Mouse (Mus musculus) MEL (cell line): ENCODE measurements around the gene Tmem179. TPM values are rescaled to one million over a fixed set of nuclear protein-coding genes. Genes with fewer than 3 reads are reported as not detected.

Experiments
- DNase-seq: peaks from one replicate; pipeline ENCODE4 v3.0.0; 2011; ENCODE audit warnings: low read depth, low spot score
- H3K27ac ChIP-seq: 2 replicates; pipeline ENCODE4 v1.5.1; 2012; ENCODE audit warnings: low read depth, mild to moderate bottlenecking, control low read depth, low read length, moderate library complexity; ENCODE audit not compliant: control insufficient read depth
- H3K27me3 ChIP-seq, 2 experiments: fragments of 150-350 bp in 1 of 2; sonication (generic) in 1 of 2; 2 replicates each; pipeline ENCODE4 v1.6.1; 2012; ENCODE audit warnings: low read length in 2 of 2, mild to moderate bottlenecking in 2 of 2, improper control_type of control experiment in 1 of 2, moderate library complexity in 1 of 2; ENCODE audit not compliant: insufficient read depth in 2 of 2, control insufficient read depth in 1 of 2
- H3K36me3 ChIP-seq, 2 experiments: 2 replicates each; pipeline ENCODE4 v1.6.1; 2012 to 2014; ENCODE audit warnings: low read length in 2 of 2, improper control_type of control experiment in 1 of 2, inconsistent platforms in 1 of 2, mild to moderate bottlenecking in 1 of 2; ENCODE audit not compliant: insufficient read depth in 2 of 2, control insufficient read depth in 1 of 2
- H3K4me1 ChIP-seq, 2 experiments: fragments of 150-350 bp in 1 of 2; sonication (generic) in 1 of 2; 2 replicates each; pipeline ENCODE4 v1.6.1; 2012; ENCODE audit warnings: low read length in 2 of 2, improper control_type of control experiment in 1 of 2, mild to moderate bottlenecking in 1 of 2; ENCODE audit not compliant: insufficient read depth in 2 of 2, control insufficient read depth in 1 of 2
- H3K4me3 ChIP-seq, 2 experiments: fragments of 150-350 bp in 1 of 2; sonication (generic) in 1 of 2; 2 replicates each; pipeline ENCODE4 v1.5.1; 2012; ENCODE audit warnings: low read depth in 2 of 2, low read length in 2 of 2, mild to moderate bottlenecking in 2 of 2, moderate library complexity in 2 of 2, control low read depth in 1 of 2, improper control_type of control experiment in 1 of 2; ENCODE audit not compliant: control insufficient read depth in 1 of 2, insufficient read depth in 1 of 2
- H3K79me2 ChIP-seq: 2 replicates; pipeline ENCODE4 v1.6.1; 2012; ENCODE audit warnings: mild to moderate bottlenecking, low read length, moderate library complexity; ENCODE audit not compliant: control insufficient read depth, poor library complexity, insufficient read depth
- H3K9ac ChIP-seq: 2 replicates; pipeline ENCODE4 v1.6.1; 2012; ENCODE audit warnings: low read depth, mild to moderate bottlenecking, control low read depth, low read length, moderate library complexity; ENCODE audit not compliant: control insufficient read depth, poor library complexity, severe bottlenecking
- H3K9me3 ChIP-seq: fragments of 150-350 bp; sonication (generic); replicated peaks from 2 replicates; pipeline ENCODE4 v1.6.1; 2012; ENCODE audit warnings: mild to moderate bottlenecking, low read length, improper control_type of control experiment, moderate library complexity; ENCODE audit not compliant: insufficient read depth
- CHD1 ChIP-seq: IDR thresholded peaks from 2 replicates; pipeline ENCODE4 v1.6.1; 2012; ENCODE audit warnings: low read depth, mild to moderate bottlenecking, inconsistent platforms, low read length, improper control_type of control experiment
- CTCF ChIP-seq, 3 experiments: IDR thresholded peaks in 2 of 3; conservative IDR thresholded peaks in 1 of 3; 2 replicates each; pipeline ENCODE4 v1.5.1; 2011 to 2012; ENCODE audit warnings: low read length in 3 of 3, low read depth in 2 of 3, mild to moderate bottlenecking in 2 of 3, improper control_type of control experiment in 1 of 3, inconsistent platforms in 1 of 3, mixed read lengths in 1 of 3, moderate library complexity in 1 of 3; ENCODE audit not compliant: control insufficient read depth in 1 of 3, insufficient read depth in 1 of 3, poor library complexity in 1 of 3, severe bottlenecking in 1 of 3
- E2F4 ChIP-seq: IDR thresholded peaks from 2 replicates; pipeline ENCODE4 v1.6.1; 2011; ENCODE audit warnings: low read depth, low read length, improper control_type of control experiment, borderline replicate concordance
- ELF1 ChIP-seq: IDR thresholded peaks from 2 replicates; pipeline ENCODE4 v1.6.1; 2014; ENCODE audit warnings: low read depth, mild to moderate bottlenecking, inconsistent platforms, low read length, improper control_type of control experiment, moderate library complexity
- EP300 ChIP-seq, 2 experiments: IDR thresholded peaks; 2 replicates each; pipeline ENCODE4 v1.6.1; 2011; ENCODE audit warnings: improper control_type of control experiment in 2 of 2, low read length in 2 of 2, low read depth in 1 of 2, mild to moderate bottlenecking in 1 of 2
- GABPA ChIP-seq: IDR thresholded peaks from 2 replicates; pipeline ENCODE4 v1.6.1; 2012; ENCODE audit warnings: low read depth, mild to moderate bottlenecking, inconsistent platforms, low read length, improper control_type of control experiment, moderate library complexity
- GATA1 ChIP-seq: IDR thresholded peaks from 2 replicates; pipeline ENCODE4 v1.6.1; 2011; ENCODE audit warnings: low read depth, low read length, improper control_type of control experiment
- HCFC1 ChIP-seq: IDR thresholded peaks from 2 replicates; pipeline ENCODE4 v1.6.1; 2012; ENCODE audit warnings: low read depth, mild to moderate bottlenecking, inconsistent platforms, low read length, improper control_type of control experiment, moderate library complexity
- JUND ChIP-seq: IDR thresholded peaks from 2 replicates; pipeline ENCODE4 v1.6.1; 2011; ENCODE audit warnings: low read depth, mild to moderate bottlenecking, improper control_type of control experiment, low read length
- MAFK ChIP-seq: IDR thresholded peaks from 2 replicates; pipeline ENCODE4 v1.6.1; 2011; ENCODE audit warnings: low read depth, mild to moderate bottlenecking, low read length, improper control_type of control experiment, borderline replicate concordance
- MAX ChIP-seq: IDR thresholded peaks from 2 replicates; pipeline ENCODE4 v1.6.1; 2011; ENCODE audit warnings: low read length, improper control_type of control experiment
- MAZ ChIP-seq: IDR thresholded peaks from 2 replicates; pipeline ENCODE4 v1.6.1; 2012; ENCODE audit warnings: low read depth, mild to moderate bottlenecking, inconsistent platforms, low read length, improper control_type of control experiment
- MEF2A ChIP-seq: IDR thresholded peaks from 2 replicates; pipeline ENCODE4 v1.6.1; 2014; ENCODE audit warnings: low read depth, mild to moderate bottlenecking, inconsistent platforms, low read length, improper control_type of control experiment; ENCODE audit not compliant: poor library complexity, insufficient replicate concordance, severe bottlenecking; ENCODE audit errors: extremely low read depth
- MYC ChIP-seq: IDR thresholded peaks from 2 replicates; pipeline ENCODE4 v1.6.1; 2011; ENCODE audit warnings: low read depth, mild to moderate bottlenecking, low read length, improper control_type of control experiment, moderate library complexity
- POLR2A ChIP-seq, 2 experiments: IDR thresholded peaks; 2 replicates each; pipeline ENCODE4 v1.6.1; 2011 to 2012; ENCODE audit warnings: low read length in 2 of 2, mild to moderate bottlenecking in 2 of 2, control low read depth in 1 of 2, improper control_type of control experiment in 1 of 2, low read depth in 1 of 2, moderate library complexity in 1 of 2; ENCODE audit not compliant: control insufficient read depth in 1 of 2, insufficient read depth in 1 of 2, poor library complexity in 1 of 2
- POLR2AphosphoS5 ChIP-seq: IDR thresholded peaks from 2 replicates; pipeline ENCODE4 v1.6.1; 2012; ENCODE audit warnings: low read depth, borderline replicate concordance, mild to moderate bottlenecking, inconsistent platforms, low read length, moderate library complexity, mixed read lengths
- RAD21 ChIP-seq: IDR thresholded peaks from 2 replicates; pipeline ENCODE4 v1.6.1; 2011; ENCODE audit warnings: mild to moderate bottlenecking, low read depth, low read length, improper control_type of control experiment
- TAL1 ChIP-seq: IDR thresholded peaks from 2 replicates; pipeline ENCODE4 v1.6.1; 2012; ENCODE audit warnings: mild to moderate bottlenecking, inconsistent platforms, low read length, moderate library complexity, mixed read lengths
- TBP ChIP-seq: IDR thresholded peaks from 2 replicates; pipeline ENCODE4 v1.8.0; 2011; ENCODE audit warnings: low read depth, low read length, improper control_type of control experiment
- USF1 ChIP-seq: IDR thresholded peaks from 2 replicates; pipeline ENCODE4 v1.6.1; 2014; ENCODE audit warnings: low read depth, mild to moderate bottlenecking, inconsistent platforms, low read length, improper control_type of control experiment, moderate library complexity
- USF2 ChIP-seq, 2 experiments: IDR thresholded peaks; 2 replicates each; pipeline ENCODE4 v1.6.1; 2011 to 2012; ENCODE audit warnings: improper control_type of control experiment in 2 of 2, low read length in 2 of 2, borderline replicate concordance in 1 of 2, inconsistent platforms in 1 of 2, low read depth in 1 of 2, mild to moderate bottlenecking in 1 of 2; ENCODE audit not compliant: insufficient read depth in 1 of 2
- ZC3H11A ChIP-seq: IDR thresholded peaks from 2 replicates; pipeline ENCODE4 v1.6.1; 2012; ENCODE audit warnings: low read depth, mild to moderate bottlenecking, inconsistent platforms, low read length, improper control_type of control experiment
- ZMIZ1 ChIP-seq: IDR thresholded peaks from 2 replicates; pipeline ENCODE4 v1.6.1; 2012; ENCODE audit warnings: low read depth, mild to moderate bottlenecking, inconsistent platforms, low read length, improper control_type of control experiment, moderate library complexity
- ZNF384 ChIP-seq: IDR thresholded peaks from 2 replicates; pipeline ENCODE4 v1.6.1; 2012; ENCODE audit warnings: low read depth, mild to moderate bottlenecking, inconsistent platforms, low read length, improper control_type of control experiment
- polyA plus RNA-seq, 2 experiments: library from polyadenylated mRNA; stranded (reverse) in 1 of 2; unstranded in 1 of 2; fragments of >175 nt in 1 of 2; fragments of >200 nt in 1 of 2; gene quantifications; 2 replicates each; pipeline versions ENCODE4 v1.2.1 to v1.2.4; 2012; ENCODE audit warnings: low replicate concordance in 2 of 2, low read depth in 1 of 2; ENCODE audit not compliant: insufficient read length in 2 of 2, insufficient read depth in 1 of 2, missing spikeins in 1 of 2
- total RNA-seq: library from RNA; depleted of rRNA; stranded (reverse); fragments of 300-350 nt; gene quantifications from 2 replicates; pipeline ENCODE4 v1.2.3, GENCODE M21; 2012

Gene Tmem179
- total and polyA plus RNA-seq, 3 experiments = 0.08 to 0.10 TPM; not detected in 1

DNA sequence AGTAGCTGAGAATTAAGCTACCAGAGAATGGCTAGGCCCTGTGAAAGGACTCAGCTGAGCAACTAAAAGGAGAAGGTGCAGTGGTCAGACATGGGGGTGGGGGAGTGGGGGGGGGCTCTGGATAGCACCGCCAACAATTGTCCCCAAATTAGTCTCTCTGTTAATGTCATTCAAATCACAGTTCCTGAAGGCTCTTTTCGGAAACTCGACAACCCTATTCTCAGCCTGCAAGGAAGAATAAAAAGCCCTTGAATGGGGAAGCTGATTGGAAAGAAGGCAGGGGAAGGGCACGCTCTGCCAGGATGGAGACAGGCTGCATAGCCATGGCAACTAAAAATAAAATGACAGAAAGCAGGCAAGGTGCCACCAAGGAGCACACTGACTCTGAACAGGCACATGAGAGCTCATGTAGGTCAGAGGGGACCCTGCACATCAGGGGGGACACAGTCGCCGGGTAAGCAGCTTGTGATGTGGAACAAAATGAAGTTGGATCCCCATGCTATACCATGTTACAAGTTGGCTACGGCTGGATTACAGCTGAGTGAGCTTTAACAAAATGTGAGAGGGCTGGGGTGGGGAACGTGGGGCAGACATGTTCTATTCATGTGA is 25.0 kb upstream of the Tmem179 start:
- Histone ChIP-seq H3K4me1 (no peaks in the 10 kb centered on the region), H3K9ac (no peak overlapping the region), H3K4me3 (no peak overlapping the region), H3K79me2 (no peaks in the 10 kb centered on the region), H3K27ac (no peak overlapping the region), H3K36me3 (no peaks in the 10 kb centered on the region)
- no peak for TF ChIP-seq ELF1
- no peak for TF ChIP-seq USF1
- no peak for TF ChIP-seq ZMIZ1
- no peak for TF ChIP-seq TAL1
- no peak for TF ChIP-seq ZNF384
- no peak for TF ChIP-seq ZC3H11A
- no peak for TF ChIP-seq MAFK
- no peak for TF ChIP-seq MAX
- TF ChIP-seq E2F4 = no peak
- no peak for TF ChIP-seq GABPA
- TF ChIP-seq HCFC1 = no peak
- no peak for TF ChIP-seq RAD21
- TF ChIP-seq EP300 (IDR thresholded peaks at IDR 0.05; ENCODE audit: low read depth in 1 of 2, low read length in 2 of 2) = no peak
- TF ChIP-seq TBP = no peak
- no peak for TF ChIP-seq MYC
- TF ChIP-seq CTCF (IDR thresholded peaks at IDR 0.05 in 2 of 3, conservative IDR thresholded peaks at IDR 0.05 in 1 of 3; ENCODE audit: control insufficient read depth in 1 of 3, insufficient read depth in 1 of 3, low read depth in 2 of 3, low read length in 3 of 3, poor library complexity in 1 of 3, severe bottlenecking in 1 of 3) = no peak
- no peak for TF ChIP-seq CHD1
- TF ChIP-seq POLR2AphosphoS5 = no peak
- TF ChIP-seq POLR2A (IDR thresholded peaks at IDR 0.05; ENCODE audit: control insufficient read depth in 1 of 2, insufficient read depth in 1 of 2, low read depth in 1 of 2, low read length in 2 of 2, poor library complexity in 1 of 2) = no peak
- TF ChIP-seq, all 39 proteins: peak for 0
- Histone ChIP-seq H3K27me3 (no peaks in the 10 kb centered on the region), H3K9me3 (no peaks in the 10 kb centered on the region)
- DNase-seq = no peak

DNA sequence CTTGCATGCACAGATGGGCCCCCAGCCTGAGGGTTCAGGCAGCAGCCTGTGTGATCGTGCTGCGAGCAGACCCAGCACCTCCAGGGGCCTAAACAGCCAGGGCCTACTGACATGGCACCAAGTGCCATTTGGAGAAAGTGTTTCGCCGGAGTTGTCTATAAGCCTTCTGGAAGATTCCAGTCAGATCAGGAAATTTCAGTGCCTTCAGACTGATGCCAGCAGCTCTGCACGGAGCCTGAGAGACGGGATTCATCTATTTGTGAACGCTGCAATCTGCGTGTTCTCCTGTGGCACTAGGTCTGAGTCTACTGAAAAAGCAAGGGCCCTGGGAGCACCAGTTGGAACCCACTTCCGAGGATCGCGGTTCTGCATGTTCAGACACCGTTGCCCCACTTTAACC is 23.8 kb upstream of the Tmem179 start:
- DNase-seq = no peak
- Histone ChIP-seq H3K36me3 (no peaks in the 10 kb centered on the region), H3K9ac (no peak overlapping the region), H3K27me3 (no peaks in the 10 kb centered on the region), H3K27ac (no peak overlapping the region), H3K9me3 (no peaks in the 10 kb centered on the region), H3K79me2 (no peaks in the 10 kb centered on the region), H3K4me1 (no peaks in the 10 kb centered on the region), H3K4me3 (no peak overlapping the region)
- no peak for TF ChIP-seq MEF2A
- TF ChIP-seq JUND = no peak
- no peak for TF ChIP-seq ELF1
- no peak for TF ChIP-seq POLR2AphosphoS5
- TF ChIP-seq CHD1 = no peak
- no peak for TF ChIP-seq TBP
- TF ChIP-seq MAZ = no peak
- TF ChIP-seq GATA1 = no peak
- no peak for TF ChIP-seq USF2 (IDR thresholded peaks at IDR 0.05; ENCODE audit: borderline replicate concordance in 1 of 2, insufficient read depth in 1 of 2, low read depth in 1 of 2, low read length in 2 of 2)
- no peak for TF ChIP-seq RAD21
